Mouse (Mus musculus) heart, embryonic 16.5 days (tissue): ENCODE results near the gene Cyp4f14. TPM values are rescaled to one million over a fixed set of nuclear protein-coding genes. Genes with fewer than 3 reads are reported as not detected.
A peak's percentile ranks its signal among the peaks of the same experiment; 100 is the strongest.

ENCODE experiments used
- ATAC-seq: fragments of 200-750 bp; cut with Nextera tagmentation; replicated peaks from 2 replicates; pipeline ENCODE4 v1.8.0; 2017; ENCODE audit warnings: moderate number of reproducible peaks; ENCODE audit not compliant: insufficient read depth, low FRiP score; ENCODE audit errors: extremely low read depth
- H3K27ac ChIP-seq: fragments of 300-500 bp; sonication (generic); 2 replicates; pipeline ENCODE4 v1.5.1; 2014; ENCODE audit warnings: mild to moderate bottlenecking, low read length, control low read depth, moderate library complexity
- H3K27me3 ChIP-seq: fragments of 300-500 bp; sonication (generic); 2 replicates; pipeline ENCODE4 v1.6.1; 2014; ENCODE audit warnings: low read length, mixed read lengths; ENCODE audit not compliant: control insufficient read depth, insufficient read depth
- H3K36me3 ChIP-seq: fragments of 300-500 bp; sonication (generic); 2 replicates; pipeline ENCODE4 v1.6.1; 2014; ENCODE audit not compliant: control insufficient read depth, insufficient read depth
- H3K4me1 ChIP-seq: fragments of 300-500 bp; sonication (generic); 2 replicates; pipeline ENCODE4 v1.6.1; 2014; ENCODE audit warnings: low read length, mixed read lengths; ENCODE audit not compliant: control insufficient read depth, insufficient read depth
- H3K4me2 ChIP-seq: fragments of 300-500 bp; sonication (generic); 2 replicates; pipeline ENCODE4 v1.6.1; 2014; ENCODE audit warnings: low read depth, mild to moderate bottlenecking, control low read depth, low read length
- H3K4me3 ChIP-seq: fragments of 300-500 bp; sonication (generic); 2 replicates; pipeline ENCODE4 v1.5.1; 2014; ENCODE audit warnings: mild to moderate bottlenecking, control low read depth, low read length
- H3K9ac ChIP-seq: fragments of 300-500 bp; sonication (generic); 2 replicates; pipeline ENCODE4 v1.6.1; 2014; ENCODE audit warnings: low read length, control low read depth
- H3K9me3 ChIP-seq: fragments of 300-500 bp; sonication (generic); replicated peaks from 2 replicates; pipeline ENCODE4 v1.6.1; 2016; ENCODE audit warnings: low read length; ENCODE audit not compliant: control insufficient read depth
- WGBS: fragments of 180-500 bp; shearing (Covaris S2); extraction: QIAGEN DNeasy Blood & Tissue Kit; methylation state at CpG from one replicate; pipeline ENCODE4 v1.1.7; 2014; 5-methylcytosine and 5-hydroxymethylcytosine counted together
- polyA plus RNA-seq: library from polyadenylated mRNA; unstranded; fragments of >200 nt; fragmentation: Nextera tagmentation; extraction: Ambion mirVana; gene quantifications from 2 replicates; pipeline ENCODE4 v1.2.1, GENCODE M21; 2015

Gene Cyp4f14
- polyA plus RNA-seq, 1 experiment from 2014 or later, result 0.96 TPM

DNA sequence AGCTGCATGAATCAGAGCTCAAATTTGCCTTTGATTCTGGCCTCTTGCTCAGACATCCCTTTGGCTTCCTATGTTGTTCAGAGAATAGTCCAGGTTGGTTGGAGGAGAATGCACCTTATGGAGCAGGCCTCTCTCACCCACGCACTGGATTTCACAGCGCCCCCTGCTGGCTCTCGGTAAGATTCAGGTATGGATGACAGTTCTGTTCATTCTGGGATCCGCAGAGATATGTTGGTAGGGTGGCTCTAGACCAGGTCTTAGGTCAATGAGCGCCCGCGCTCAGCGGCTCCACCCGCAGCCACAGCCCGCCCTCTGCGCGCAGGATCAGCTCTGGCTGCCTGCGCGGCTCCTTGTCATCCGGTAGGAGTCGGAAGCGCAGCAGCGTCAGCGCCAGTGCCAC, 11.9 kb downstream of the Cyp4f14 start:
- Histone ChIP-seq H3K4me3 (no peak overlapping the region), H3K9me3 (no peaks in the 10 kb centered on the region; the same call in 1 of the 2 replicates), H3K27me3 (no peaks in the 10 kb centered on the region), H3K4me2 (peak overlapping the region; percentile 44; the same call in 1 of the 2 replicates), H3K27ac (no peak overlapping the region), H3K4me1 (no peaks in the 10 kb centered on the region), H3K9ac (no peak overlapping the region), H3K36me3 (no peaks in the 10 kb centered on the region)
- WGBS, result 8% methylated on average over 19 of the region's 19 CpGs
- ATAC-seq, result no peak

DNA sequence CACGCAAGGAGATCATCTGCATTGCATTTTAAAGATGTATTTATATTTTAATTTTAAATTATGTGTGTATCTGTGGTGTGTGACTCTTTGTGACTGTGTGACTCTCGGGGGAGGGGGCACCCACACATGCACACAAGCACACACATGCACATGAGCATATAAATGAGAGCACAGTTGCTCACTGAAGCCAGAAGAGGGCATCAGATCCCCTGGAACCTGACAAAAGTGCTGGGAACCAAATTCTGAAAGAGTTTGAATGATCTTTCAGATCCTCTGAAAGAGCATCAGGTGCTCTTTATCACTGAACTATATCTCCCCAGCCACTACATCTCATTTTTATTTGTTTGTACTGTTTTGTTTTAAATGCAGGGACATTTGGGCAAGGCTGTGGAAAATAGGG, 12.7 kb downstream of the Cyp4f14 start:
- Histone ChIP-seq H3K4me2 (no peak overlapping the region), H3K27me3 (no peaks in the 10 kb centered on the region), H3K9me3 (no peaks in the 10 kb centered on the region; the same call in 1 of the 2 replicates), H3K9ac (no peak overlapping the region), H3K27ac (no peak overlapping the region), H3K4me3 (no peak overlapping the region), H3K36me3 (no peaks in the 10 kb centered on the region), H3K4me1 (no peaks in the 10 kb centered on the region)
- ATAC-seq, result no peak
- 57% methylated on average over 2 of the region's 2 CpGs for WGBS

DNA sequence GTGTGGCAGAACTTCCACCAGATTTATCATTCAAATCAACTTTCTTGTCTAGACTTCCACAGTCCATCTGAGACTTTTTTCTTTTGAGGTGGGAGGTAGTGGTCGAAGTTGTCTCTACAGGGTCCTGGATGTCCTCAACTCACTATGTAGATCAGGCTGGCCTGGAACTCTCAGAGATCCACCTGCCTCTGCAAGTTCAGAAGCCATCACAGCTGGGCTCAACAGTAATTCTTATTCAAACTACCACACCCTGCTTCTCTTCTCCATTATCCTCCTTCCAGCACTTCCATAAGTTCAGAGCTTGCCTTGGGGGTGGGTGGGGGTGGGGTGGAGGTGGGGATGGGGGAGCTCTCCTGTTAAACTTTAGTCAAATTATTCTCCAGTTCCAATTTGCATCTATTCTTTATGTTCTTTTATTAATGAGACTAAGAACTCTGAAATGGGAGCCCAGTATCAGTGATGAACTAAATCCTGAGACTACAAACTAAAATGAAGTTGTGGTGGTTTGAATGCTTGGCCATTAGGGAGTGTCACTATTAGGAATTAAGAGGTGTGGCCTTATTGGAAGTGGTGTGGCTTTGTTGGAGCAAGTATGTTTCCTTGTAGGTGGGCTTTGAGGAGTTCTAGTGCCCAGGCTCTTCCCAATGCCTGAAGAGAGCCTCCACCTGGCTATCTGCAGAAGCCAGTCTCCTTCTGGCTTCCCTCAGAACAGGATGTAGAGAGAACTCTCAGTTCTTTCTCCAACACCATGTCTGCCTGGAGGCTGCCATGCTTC, 15.2 kb downstream of the Cyp4f14 start:
- Histone ChIP-seq H3K27ac (no peak overlapping the region), H3K4me2 (no peak overlapping the region), H3K36me3 (no peaks in the 10 kb centered on the region), H3K4me3 (no peak overlapping the region), H3K9me3 (no peaks in the 10 kb centered on the region; the same call in 1 of the 2 replicates), H3K4me1 (no peaks in the 10 kb centered on the region), H3K27me3 (no peaks in the 10 kb centered on the region), H3K9ac (no peak overlapping the region)
- no peak for ATAC-seq
- 43% methylated on average over 1 of the region's 1 CpGs for WGBS

DNA sequence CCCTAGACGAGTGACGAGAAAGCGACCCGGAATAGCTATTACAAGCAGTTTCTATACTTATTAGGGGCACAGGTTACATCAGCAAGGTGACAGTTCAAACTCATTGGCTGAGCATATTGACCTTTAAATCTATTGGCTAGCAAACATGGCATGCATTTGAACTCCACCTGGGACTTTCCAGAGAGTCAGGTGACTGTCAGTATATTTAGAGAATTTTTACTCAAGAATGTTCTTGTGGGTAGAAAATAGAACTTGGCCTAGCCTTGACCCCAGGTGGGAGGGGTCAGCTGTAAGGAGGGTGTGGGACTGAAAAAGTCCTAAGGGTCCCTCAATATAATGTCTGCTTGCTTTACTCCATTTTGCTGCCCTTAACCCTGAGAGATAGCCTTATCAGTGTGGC, 21.7 kb downstream of the Cyp4f14 start:
- Histone ChIP-seq H3K9ac (no peak overlapping the region), H3K27ac (no peak overlapping the region), H3K36me3 (no peaks in the 10 kb centered on the region), H3K4me3 (no peak overlapping the region), H3K9me3 (no peaks in the 10 kb centered on the region), H3K27me3 (no peaks in the 10 kb centered on the region), H3K4me1 (peaks cover 3% of the 10 kb centered on the region), H3K4me2 (no peak overlapping the region)
- 87% methylated on average over 4 of the region's 4 CpGs for WGBS
- no peak for ATAC-seq

DNA sequence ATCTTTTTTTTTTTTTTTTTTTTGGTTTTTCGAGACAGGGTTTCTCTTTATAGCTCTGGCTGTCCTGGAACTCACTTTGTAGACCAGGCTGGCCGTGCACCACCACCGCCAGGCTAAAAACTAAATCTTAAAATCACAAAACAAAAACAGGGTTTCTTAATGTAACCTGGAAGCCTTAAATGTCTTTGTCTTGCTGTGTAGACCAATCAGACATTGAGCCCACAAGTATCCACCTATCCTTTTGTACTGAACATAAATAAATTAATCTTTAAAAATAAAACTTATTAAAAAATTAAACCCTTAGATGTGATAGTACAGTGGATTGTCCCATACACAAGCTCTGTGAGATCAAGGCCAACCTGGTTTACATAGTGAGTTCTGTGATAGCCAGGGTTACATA, 23.2 kb downstream of the Cyp4f14 start:
- no peak overlapping the region for H3K4me3 ChIP-seq
- no peaks in the 10 kb centered on the region for H3K9me3 ChIP-seq
- no peaks in the 10 kb centered on the region for H3K27me3 ChIP-seq
- H3K4me1 ChIP-seq, result peaks cover 8% of the 10 kb centered on the region
- no peaks in the 10 kb centered on the region for H3K36me3 ChIP-seq
- 77% methylated on average over 3 of the region's 3 CpGs for WGBS
- no peak overlapping the region for H3K9ac ChIP-seq
- ATAC-seq, result no peak
- H3K4me2 ChIP-seq, result no peak overlapping the region
- no peak overlapping the region for H3K27ac ChIP-seq

DNA sequence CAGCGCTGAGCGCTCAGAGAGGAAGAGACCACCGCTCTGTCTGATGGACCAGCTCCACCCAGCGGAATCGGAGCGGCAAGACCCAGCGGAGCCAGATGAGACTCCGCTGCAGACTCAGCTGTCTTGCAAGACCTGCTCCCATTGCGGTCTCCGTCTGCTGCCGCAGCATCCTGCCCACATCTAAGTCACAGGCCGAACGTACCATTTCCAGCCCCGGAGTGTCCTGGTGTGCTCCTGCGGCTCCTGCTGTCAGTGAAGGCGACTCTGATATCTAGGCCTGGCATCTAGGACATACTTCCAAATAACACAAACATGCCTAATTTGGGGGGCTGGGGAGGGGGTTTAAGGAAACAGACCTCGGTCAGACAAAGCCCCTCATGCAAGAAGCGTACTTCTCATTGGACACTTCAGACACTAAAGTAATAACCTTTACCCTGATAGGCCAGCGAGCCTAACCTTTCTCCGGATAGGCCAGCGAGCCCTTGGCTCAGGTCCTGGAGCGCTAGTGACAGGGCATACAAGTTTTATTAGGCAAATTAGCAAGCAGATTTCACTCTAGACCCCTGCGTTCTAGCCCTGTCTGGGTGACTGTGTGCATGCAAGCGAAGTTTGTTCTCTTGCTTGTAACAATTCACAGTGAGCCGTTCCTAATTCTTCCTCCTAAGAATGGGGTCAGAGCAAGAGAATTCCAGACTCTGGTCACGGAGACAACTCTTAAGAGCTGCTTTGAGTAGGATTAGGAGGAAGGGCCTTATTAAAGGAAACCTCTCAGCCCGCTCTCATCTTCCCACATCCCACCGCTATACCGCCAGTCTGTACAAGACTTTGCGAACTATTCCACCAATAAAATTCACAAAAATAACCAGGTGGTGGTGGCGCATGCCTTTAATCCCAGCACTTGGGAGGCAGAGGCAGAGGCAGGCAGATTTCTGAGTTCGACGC, 25.6 kb downstream of the Cyp4f14 start, which contains the start of gene Zfp870:
Gene Zfp870, minus strand, starts transcription at position 404 of the 942 bp plus-strand sequence.
- WGBS, result 12% methylated on average over 33 of the region's 33 CpGs
- ATAC-seq, result peak; percentile 96
- Histone ChIP-seq H3K4me3 (peak within 1 kb of the TSS; percentile 72), H3K27ac (peak within 1 kb of the TSS; percentile 76), H3K4me1 (peaks cover 8% of the 10 kb centered on the region), H3K4me2 (peak within 1 kb of the TSS; percentile 72), H3K9me3 (no peaks in the 10 kb centered on the region), H3K9ac (peak within 1 kb of the TSS; percentile 82), H3K27me3 (no peaks in the 10 kb centered on the region), H3K36me3 (no peaks in the 10 kb centered on the region)

DNA sequence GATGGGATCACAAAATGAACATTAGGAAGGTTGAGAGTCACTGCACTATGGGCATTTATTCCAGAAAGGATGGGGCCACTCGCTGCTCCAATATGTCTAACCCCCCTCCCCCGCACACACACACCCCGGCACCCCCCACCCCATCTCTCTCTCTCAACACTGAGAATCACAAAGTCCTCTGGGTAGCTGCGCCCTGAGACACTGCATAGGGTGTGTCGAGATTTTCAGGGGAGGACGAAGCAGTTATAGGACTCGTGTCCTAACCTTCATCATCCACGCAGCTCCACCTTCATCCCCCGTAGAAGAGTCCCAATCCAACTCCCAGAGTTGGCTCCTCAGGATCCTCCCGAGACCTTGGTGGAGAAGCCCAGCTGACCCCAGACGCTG, 26.3 kb downstream of the Cyp4f14 start:
- H3K9me3 ChIP-seq, result no peaks in the 10 kb centered on the region
- H3K4me1 ChIP-seq, result peaks cover 8% of the 10 kb centered on the region
- WGBS, result 1% methylated on average over 11 of the region's 11 CpGs
- peak overlapping the region; percentile 72 for H3K4me3 ChIP-seq
- H3K4me2 ChIP-seq, result peak overlapping the region; percentile 72
- H3K27ac ChIP-seq, result peak overlapping the region; percentile 76
- no peaks in the 10 kb centered on the region for H3K36me3 ChIP-seq
- peak overlapping the region; percentile 82 for H3K9ac ChIP-seq
- no peak for ATAC-seq
- no peaks in the 10 kb centered on the region for H3K27me3 ChIP-seq

DNA sequence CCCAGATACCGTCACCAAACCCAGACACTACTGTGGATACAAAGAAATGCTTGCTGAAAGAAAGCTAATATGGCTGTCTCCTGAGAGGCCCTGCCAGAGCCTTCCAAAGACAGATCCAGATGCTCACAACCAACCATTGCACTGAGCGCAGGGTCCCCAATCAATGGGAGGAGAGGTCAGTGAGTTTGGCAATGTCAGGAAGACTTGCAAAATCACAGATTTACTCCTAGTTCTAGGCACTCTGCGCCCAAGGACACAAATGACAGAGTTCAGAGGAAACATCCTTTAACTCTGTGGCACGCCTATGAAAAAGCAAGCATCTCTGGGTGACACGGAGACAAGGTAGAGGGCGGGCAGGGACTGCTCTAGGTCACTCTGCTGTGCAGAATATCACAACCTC, 27.5 kb downstream of the Cyp4f14 start:
- Histone ChIP-seq H3K4me2 (no peak overlapping the region), H3K4me3 (no peak overlapping the region), H3K27me3 (no peaks in the 10 kb centered on the region), H3K36me3 (peaks cover 6% of the 10 kb centered on the region; the same call in 1 of the 2 replicates), H3K9ac (no peak overlapping the region), H3K4me1 (peaks cover 8% of the 10 kb centered on the region), H3K9me3 (no peaks in the 10 kb centered on the region), H3K27ac (no peak overlapping the region)
- 93% methylated on average over 6 of the region's 6 CpGs for WGBS
- ATAC-seq, result no peak
